Mouse (Mus musculus): ENCODE data around the gene Ankzf1.

DNA sequence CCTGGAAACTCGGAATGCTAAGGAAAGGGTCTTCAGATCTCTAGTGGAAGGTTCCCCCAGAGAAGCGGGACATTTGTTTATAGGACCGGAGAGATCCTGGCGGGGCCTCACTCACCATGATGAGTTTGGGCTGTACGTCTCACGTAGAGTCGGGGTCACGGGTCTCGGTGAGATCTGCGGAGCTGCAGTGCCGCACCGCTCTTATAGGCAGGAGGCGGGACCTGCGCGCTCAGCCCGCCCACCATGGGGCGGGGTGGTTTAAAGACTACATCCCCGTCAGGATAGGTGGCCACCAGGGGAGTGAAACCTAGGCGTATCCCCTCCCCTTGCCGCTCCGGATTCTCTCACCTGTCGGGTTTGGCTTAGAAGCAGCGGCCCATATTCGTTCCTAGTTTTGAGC, 27.1 kb downstream of the Ankzf1 start:
- TF ChIP-seq CTCF (IDR thresholded peaks at IDR 0.05; ENCODE audit: insufficient read depth, low read length) (no peak), POLR2A (IDR thresholded peaks at IDR 0.05; ENCODE audit: borderline replicate concordance, extremely low read depth, low read depth, low read length) (peak; percentile 99)

Data from lung, adult 2 months (tissue).